Mouse (Mus musculus): ENCODE results near the gene Igf2bp2.

GRCm38 (mm10) chr16:22150421-22150820 is 12.7 kb downstream of the Igf2bp2 start:
- TF ChIP-seq POLR2A (IDR thresholded peaks at IDR 0.05; ENCODE audit: insufficient read depth, low read depth, low read length) (no peak), CTCF (IDR thresholded peaks at IDR 0.05; ENCODE audit: insufficient read depth, low read depth, low read length) (no peak)

Data from olfactory bulb, adult 2 months (tissue).